Mouse (Mus musculus): ENCODE measurements around the gene Golga2. TPM values are rescaled to one million over a fixed set of nuclear protein-coding genes. Genes with fewer than 3 reads are reported as not detected.
A peak's percentile ranks its signal among the peaks of the same experiment; 100 is the strongest.

Gene Golga2
- total and polyA plus RNA-seq, 2 experiments from 2014 or later = 23.4 to 46.7 TPM

DNA sequence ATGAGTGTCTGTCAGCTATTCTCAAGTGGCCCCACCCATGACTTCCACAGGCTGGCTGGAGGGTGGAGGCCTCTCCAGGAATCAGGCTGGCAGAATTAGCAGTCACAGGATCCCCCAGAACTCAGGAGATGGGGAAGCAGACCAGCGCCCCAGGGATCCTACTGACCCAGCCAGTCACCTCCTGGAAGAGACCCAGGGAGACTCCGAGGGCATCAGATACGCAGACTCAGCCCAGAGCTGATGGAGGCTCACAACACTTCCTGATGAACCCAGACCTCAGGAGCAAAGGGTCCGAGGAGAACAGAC is 54.4 kb downstream of the Golga2 start:
- no peak overlapping the region for H3K4me2 ChIP-seq (ENCODE audit: low read depth, low read length)
- no peak overlapping the region for H3K9ac ChIP-seq (replicated peaks; ENCODE audit: low read depth, low read length)
- ATAC-seq (ENCODE audit: insufficient read depth, low read depth) = no peak
- no peak for DNase-seq (ENCODE audit: low spot score)
- 0 out of 2 replicates have a peak, but pooled peaks cover 2% of the 10 kb centered on the region for H3K27me3 ChIP-seq (ENCODE audit: control insufficient read depth, insufficient read depth, low read length)
- 78% methylated on average over 4 of the region's 4 CpGs for WGBS
- no peak overlapping the region for H3K27ac ChIP-seq (ENCODE audit: low read depth)
- no peak for TF ChIP-seq CTCF (IDR thresholded peaks at IDR 0.05; ENCODE audit: low read depth)
- no peak for TF ChIP-seq EP300 (IDR thresholded peaks at IDR 0.05; ENCODE audit: low read depth)
- H3K4me1 ChIP-seq (ENCODE audit: control insufficient read depth, insufficient read depth) = no peaks in the 10 kb centered on the region
- no peaks in the 10 kb centered on the region for H3K9me3 ChIP-seq (replicated peaks; ENCODE audit: control insufficient read depth, low read length)
- H3K4me3 ChIP-seq (ENCODE audit: low read depth, low read length) = no peak overlapping the region
- H3K36me3 ChIP-seq (replicated peaks; ENCODE audit: control insufficient read depth, insufficient read depth, low read length) = no peaks in the 10 kb centered on the region

DNA sequence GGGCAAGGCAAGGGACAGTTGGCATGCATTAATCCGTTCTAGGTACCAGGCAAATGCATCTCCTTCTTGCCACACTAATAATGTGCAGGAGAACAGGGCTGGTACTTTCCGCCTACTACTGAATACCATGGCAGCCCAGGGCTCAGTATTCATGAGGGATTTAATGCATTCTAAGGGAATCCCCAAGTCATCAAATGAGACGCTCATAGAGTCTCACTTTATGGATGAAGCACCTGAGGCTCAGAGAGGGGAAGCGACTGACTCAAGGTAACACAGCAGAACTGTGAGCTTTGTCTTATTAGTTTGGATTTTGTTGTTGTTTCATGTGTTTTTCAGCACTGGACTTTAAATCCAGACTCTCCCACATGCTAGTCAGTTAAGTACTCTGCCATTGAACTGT is 54.9 kb downstream of the Golga2 start:
- Histone ChIP-seq H3K27me3 (ENCODE audit: control insufficient read depth, insufficient read depth, low read length) (0 out of 2 replicates have a peak, but pooled peaks cover 1% of the 10 kb centered on the region), H3K9me3 (replicated peaks; ENCODE audit: control insufficient read depth, low read length) (no peaks in the 10 kb centered on the region), H3K4me1 (ENCODE audit: control insufficient read depth, insufficient read depth) (no peaks in the 10 kb centered on the region), H3K4me3 (ENCODE audit: low read depth, low read length) (no peak overlapping the region), H3K36me3 (replicated peaks; ENCODE audit: control insufficient read depth, insufficient read depth, low read length) (no peaks in the 10 kb centered on the region), H3K9ac (replicated peaks; ENCODE audit: low read depth, low read length) (no peak overlapping the region), H3K27ac (ENCODE audit: low read depth) (no peak overlapping the region), H3K4me2 (ENCODE audit: low read depth, low read length) (no peak overlapping the region)
- TF ChIP-seq EP300 (IDR thresholded peaks at IDR 0.05; ENCODE audit: low read depth) (no peak), CTCF (IDR thresholded peaks at IDR 0.05; ENCODE audit: low read depth) (no peak)
- DNase-seq (ENCODE audit: low spot score) (no peak), ATAC-seq (ENCODE audit: insufficient read depth, low read depth) (no peak)
- 80% methylated on average over 4 of the region's 4 CpGs for WGBS

DNA sequence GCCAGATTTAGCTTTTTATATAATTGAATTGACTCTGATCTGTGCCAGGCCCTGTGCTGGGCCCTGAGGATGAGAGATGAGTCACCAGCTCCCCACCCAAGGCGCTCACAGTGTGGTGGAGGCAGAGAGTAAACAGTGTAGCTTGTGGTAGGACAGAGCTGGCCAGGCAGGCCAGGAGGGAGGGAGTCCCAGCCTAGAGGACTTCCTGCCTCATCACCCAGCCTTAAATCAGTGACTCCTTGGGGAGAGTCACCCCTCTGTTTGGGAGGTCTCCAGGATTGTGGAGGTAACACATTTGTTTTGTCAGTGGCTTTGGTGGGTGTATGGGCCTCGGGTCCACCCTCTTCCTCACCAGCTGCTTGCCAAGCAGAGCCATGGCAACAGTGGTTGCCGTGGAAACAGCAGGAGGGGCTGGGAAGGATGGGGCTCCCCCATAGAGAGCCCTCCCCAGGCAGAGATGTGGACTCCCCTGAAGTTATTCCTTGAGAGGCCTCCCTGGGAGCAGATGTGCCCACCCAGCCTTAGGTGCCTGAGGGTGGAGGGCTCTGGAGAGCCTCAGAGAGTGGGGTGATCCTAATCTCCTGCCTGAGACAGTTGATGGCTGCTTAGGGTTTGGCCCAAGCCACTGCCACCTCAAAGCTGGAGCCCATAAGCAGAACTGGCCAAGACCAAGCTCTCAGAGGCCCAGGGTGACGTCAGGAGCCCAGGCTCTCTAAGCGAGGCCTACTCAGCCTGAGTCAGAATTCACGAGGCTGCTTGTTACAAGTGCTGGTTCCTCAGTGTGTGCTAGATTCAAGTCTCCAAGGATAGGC is 55.6 kb downstream of the Golga2 start:
- 0 out of 2 replicates have a peak, but pooled peaks cover 3% of the 10 kb centered on the region for H3K27me3 ChIP-seq (ENCODE audit: control insufficient read depth, insufficient read depth, low read length)
- no peak overlapping the region for H3K4me3 ChIP-seq (ENCODE audit: low read depth, low read length)
- no peak overlapping the region for H3K27ac ChIP-seq (ENCODE audit: low read depth)
- H3K4me1 ChIP-seq (ENCODE audit: control insufficient read depth, insufficient read depth) = no peaks in the 10 kb centered on the region
- 73% methylated on average over 6 of the region's 6 CpGs for WGBS
- H3K9me3 ChIP-seq (replicated peaks; ENCODE audit: control insufficient read depth, low read length) = no peaks in the 10 kb centered on the region
- H3K4me2 ChIP-seq (ENCODE audit: low read depth, low read length) = no peak overlapping the region
- no peak overlapping the region for H3K9ac ChIP-seq (replicated peaks; ENCODE audit: low read depth, low read length)
- no peak for DNase-seq (ENCODE audit: low spot score)
- no peaks in the 10 kb centered on the region for H3K36me3 ChIP-seq (replicated peaks; ENCODE audit: control insufficient read depth, insufficient read depth, low read length)
- no peak for TF ChIP-seq EP300 (IDR thresholded peaks at IDR 0.05; ENCODE audit: low read depth)
- TF ChIP-seq CTCF (IDR thresholded peaks at IDR 0.05; ENCODE audit: low read depth) = no peak
- 0 out of 2 replicates have a peak, but pooled peaks have one; percentile 22 for ATAC-seq (ENCODE audit: insufficient read depth, low read depth)

DNA sequence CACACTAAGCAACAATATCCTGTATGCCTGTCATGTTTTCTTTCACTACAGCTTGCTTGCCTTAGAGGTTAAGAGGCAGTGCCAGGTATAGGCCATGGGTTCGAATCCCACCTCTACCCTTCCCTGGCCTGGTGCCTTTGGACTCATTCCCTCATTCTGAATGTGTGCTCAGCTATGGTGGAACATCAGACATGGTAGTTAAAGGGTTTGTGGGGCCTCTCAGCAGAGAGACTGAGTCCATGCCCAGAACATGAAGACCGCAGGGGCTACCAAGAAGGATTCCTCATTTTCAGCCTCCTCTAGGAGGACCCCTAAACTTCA is 56.1 kb downstream of the Golga2 start:
- no peak overlapping the region for H3K4me3 ChIP-seq (ENCODE audit: low read depth, low read length)
- no peaks in the 10 kb centered on the region for H3K4me1 ChIP-seq (ENCODE audit: control insufficient read depth, insufficient read depth)
- H3K9ac ChIP-seq (replicated peaks; ENCODE audit: low read depth, low read length) = no peak overlapping the region
- WGBS = 86% methylated on average over 2 of the region's 2 CpGs
- H3K27ac ChIP-seq (ENCODE audit: low read depth) = no peak overlapping the region
- no peaks in the 10 kb centered on the region for H3K36me3 ChIP-seq (replicated peaks; ENCODE audit: control insufficient read depth, insufficient read depth, low read length)
- DNase-seq (ENCODE audit: low spot score) (no peak), ATAC-seq (ENCODE audit: insufficient read depth, low read depth) (no peak)
- no peaks in the 10 kb centered on the region for H3K9me3 ChIP-seq (replicated peaks; ENCODE audit: control insufficient read depth, low read length)
- H3K4me2 ChIP-seq (ENCODE audit: low read depth, low read length) = no peak overlapping the region
- TF ChIP-seq EP300 (IDR thresholded peaks at IDR 0.05; ENCODE audit: low read depth) = no peak
- 0 out of 2 replicates have a peak, but pooled peaks cover 3% of the 10 kb centered on the region for H3K27me3 ChIP-seq (ENCODE audit: control insufficient read depth, insufficient read depth, low read length)

DNA sequence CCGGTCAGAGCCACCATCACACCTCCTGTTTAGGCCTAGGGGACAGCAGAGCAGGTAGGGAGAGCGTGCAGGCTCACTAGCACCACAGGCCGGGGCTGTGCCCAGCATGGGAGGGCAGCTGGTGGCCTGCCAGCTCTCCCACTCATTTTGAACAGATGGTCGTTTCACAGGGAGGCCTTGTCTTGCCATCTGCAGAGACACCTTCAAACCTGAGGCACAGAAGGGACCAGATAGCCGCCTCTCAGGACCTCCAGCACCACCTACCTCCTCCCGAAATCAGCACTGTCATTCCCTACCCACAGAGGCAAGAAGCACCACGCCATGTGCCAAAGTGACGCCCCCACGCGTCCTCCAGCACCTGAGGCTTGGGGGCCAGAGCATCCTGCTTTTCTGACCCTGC is 56.9 kb downstream of the Golga2 start:
- Histone ChIP-seq H3K9ac (replicated peaks; ENCODE audit: low read depth, low read length) (no peak overlapping the region), H3K27ac (ENCODE audit: low read depth) (no peak overlapping the region), H3K27me3 (ENCODE audit: control insufficient read depth, insufficient read depth, low read length) (0 out of 2 replicates have a peak, but pooled peaks cover 6% of the 10 kb centered on the region), H3K9me3 (replicated peaks; ENCODE audit: control insufficient read depth, low read length) (no peaks in the 10 kb centered on the region), H3K36me3 (replicated peaks; ENCODE audit: control insufficient read depth, insufficient read depth, low read length) (no peaks in the 10 kb centered on the region), H3K4me2 (ENCODE audit: low read depth, low read length) (no peak overlapping the region), H3K4me3 (ENCODE audit: low read depth, low read length) (no peak overlapping the region), H3K4me1 (ENCODE audit: control insufficient read depth, insufficient read depth) (no peaks in the 10 kb centered on the region)
- DNase-seq (ENCODE audit: low spot score) (no peak), ATAC-seq (ENCODE audit: insufficient read depth, low read depth) (no peak)
- WGBS = 69% methylated on average over 10 of the region's 10 CpGs
- no peak for TF ChIP-seq EP300 (IDR thresholded peaks at IDR 0.05; ENCODE audit: low read depth)
- no peak for TF ChIP-seq CTCF (IDR thresholded peaks at IDR 0.05; ENCODE audit: low read depth)

Measured in heart, postnatal 0 days (tissue).